Mouse (Mus musculus) lung, postnatal 36 days (tissue): ENCODE measurements around the gene Zfr2.
A peak's percentile ranks its signal among the peaks of the same experiment; 100 is the strongest.
"Not testable (repeated sequence)": the region's sequence is repeated elsewhere in the genome, so short reads cannot be mapped to it uniquely, and the experiment has no call there.

Experiments
- DNase-seq: peaks from one replicate; pipeline ENCODE4 v3.0.0; 2022; ENCODE audit warnings: mixed read lengths

Zfr2 gene

GRCm38 (mm10) chr10:81202978-81203720 lies 29.8 kb upstream of the Zfr2 start:
- no peak for DNase-seq

- no peak for DNase-seq
Observed at GRCm38 (mm10) chr10:81204137-81204536, 28.8 kb upstream of the Zfr2 start.

GRCm38 (mm10) chr10:81210154-81210553 lies 22.8 kb upstream of the Zfr2 start:
- no peak for DNase-seq

- DNase-seq: no peak
Observed at GRCm38 (mm10) chr10:81216260-81216659, 16.7 kb upstream of the Zfr2 start.

GRCm38 (mm10) chr10:81216810-81217209 lies 16.1 kb upstream of the Zfr2 start:
- DNase-seq: no peak

- DNase-seq: peak; percentile 54
Observed at GRCm38 (mm10) chr10:81217267-81217666, 15.7 kb upstream of the Zfr2 start.

GRCm38 (mm10) chr10:81217964-81218363 lies 15.0 kb upstream of the Zfr2 start:
- peak; percentile 85 for DNase-seq

- DNase-seq: peak; percentile 30
Observed at GRCm38 (mm10) chr10:81221402-81222015, 11.4 kb upstream of the Zfr2 start.

- not testable (repeated sequence) for DNase-seq
Observed at GRCm38 (mm10) chr10:81223731-81224130, 9.2 kb upstream of the Zfr2 start.

GRCm38 (mm10) chr10:81229735-81230437 lies 3.1 kb upstream of the Zfr2 start:
- no peak for DNase-seq

GRCm38 (mm10) chr10:81230438-81231332 lies 2.3 kb upstream of the Zfr2 start, which contains the start of gene Atcay:
Gene Atcay, minus strand, starts transcription at chr10:81230833.
- no peak for DNase-seq

GRCm38 (mm10) chr10:81231436-81231835 lies 1.5 kb upstream of the Zfr2 start:
- no peak for DNase-seq

GRCm38 (mm10) chr10:81233226-81233585 lies 251 bp downstream of the Zfr2 start:
- no peak for DNase-seq

GRCm38 (mm10) chr10:81234206-81234605 lies 1.3 kb downstream of the Zfr2 start:
- no peak for DNase-seq

- DNase-seq: no peak
Observed at GRCm38 (mm10) chr10:81236471-81237268, 3.7 kb downstream of the Zfr2 start.

- DNase-seq: no peak
Observed at GRCm38 (mm10) chr10:81238618-81239017, 5.7 kb downstream of the Zfr2 start.

- peak; percentile 75 for DNase-seq
Observed at GRCm38 (mm10) chr10:81240876-81241275, 7.9 kb downstream of the Zfr2 start.

GRCm38 (mm10) chr10:81242021-81242420 lies 9.1 kb downstream of the Zfr2 start:
- no peak for DNase-seq

GRCm38 (mm10) chr10:81244146-81244545 lies 11.2 kb downstream of the Zfr2 start:
- DNase-seq: no peak

- DNase-seq: peak; percentile 85
Observed at GRCm38 (mm10) chr10:81244595-81244994, 11.6 kb downstream of the Zfr2 start.

- DNase-seq: no peak
Observed at GRCm38 (mm10) chr10:81245166-81245565, 12.2 kb downstream of the Zfr2 start.

- no peak for DNase-seq
Observed at GRCm38 (mm10) chr10:81247804-81248203, 14.8 kb downstream of the Zfr2 start.
